Mouse (Mus musculus) embryonic facial prominence, embryonic 10.5 days (tissue): ENCODE measurements around the gene 0610040J01Rik. TPM values are rescaled to one million over a fixed set of nuclear protein-coding genes. Genes with fewer than 3 reads are reported as not detected.

ENCODE experiments used
- DNase-seq: peaks from one replicate; pipeline ENCODE4 v3.0.0-alpha.2; 2017; ENCODE audit warnings: low spot score
- H3K27ac ChIP-seq: fragments of 300-500 bp; sonication (generic); replicated peaks from 2 replicates; pipeline ENCODE4 v1.5.1; 2016; ENCODE audit warnings: mild to moderate bottlenecking
- H3K27me3 ChIP-seq: fragments of 300-500 bp; sonication (generic); replicated peaks from 2 replicates; pipeline ENCODE4 v1.6.1; 2016; ENCODE audit warnings: low read depth, mild to moderate bottlenecking; ENCODE audit not compliant: poor library complexity, severe bottlenecking
- H3K36me3 ChIP-seq: fragments of 300-500 bp; sonication (generic); replicated peaks from 2 replicates; pipeline ENCODE4 v1.6.1; 2016; ENCODE audit warnings: mild to moderate bottlenecking, moderate library complexity
- H3K4me1 ChIP-seq: fragments of 300-500 bp; sonication (generic); 2 replicates; pipeline ENCODE4 v1.6.1; 2016
- H3K4me3 ChIP-seq: fragments of 300-500 bp; sonication (generic); 2 replicates; pipeline ENCODE4 v1.5.1; 2016; ENCODE audit warnings: mild to moderate bottlenecking, moderate library complexity
- H3K9me3 ChIP-seq: fragments of 300-500 bp; sonication (generic); 2 replicates; pipeline ENCODE4 v1.6.1; 2016; ENCODE audit warnings: mild to moderate bottlenecking
- WGBS: fragments of 180-500 bp; shearing (Covaris S2); methylation state at CpG from one replicate; pipeline ENCODE4 v1.1.7; 2016; 5-methylcytosine and 5-hydroxymethylcytosine counted together
- polyA plus RNA-seq: library from polyadenylated mRNA; unstranded; fragments of >200 nt; fragmentation: Nextera tagmentation; extraction: Ambion mirVana; gene quantifications from 2 replicates; pipeline ENCODE4 v1.2.1, GENCODE M21; 2016

Gene 0610040J01Rik
- 3.3 and 4.5 TPM in 2 replicates for polyA plus RNA-seq

DNA sequence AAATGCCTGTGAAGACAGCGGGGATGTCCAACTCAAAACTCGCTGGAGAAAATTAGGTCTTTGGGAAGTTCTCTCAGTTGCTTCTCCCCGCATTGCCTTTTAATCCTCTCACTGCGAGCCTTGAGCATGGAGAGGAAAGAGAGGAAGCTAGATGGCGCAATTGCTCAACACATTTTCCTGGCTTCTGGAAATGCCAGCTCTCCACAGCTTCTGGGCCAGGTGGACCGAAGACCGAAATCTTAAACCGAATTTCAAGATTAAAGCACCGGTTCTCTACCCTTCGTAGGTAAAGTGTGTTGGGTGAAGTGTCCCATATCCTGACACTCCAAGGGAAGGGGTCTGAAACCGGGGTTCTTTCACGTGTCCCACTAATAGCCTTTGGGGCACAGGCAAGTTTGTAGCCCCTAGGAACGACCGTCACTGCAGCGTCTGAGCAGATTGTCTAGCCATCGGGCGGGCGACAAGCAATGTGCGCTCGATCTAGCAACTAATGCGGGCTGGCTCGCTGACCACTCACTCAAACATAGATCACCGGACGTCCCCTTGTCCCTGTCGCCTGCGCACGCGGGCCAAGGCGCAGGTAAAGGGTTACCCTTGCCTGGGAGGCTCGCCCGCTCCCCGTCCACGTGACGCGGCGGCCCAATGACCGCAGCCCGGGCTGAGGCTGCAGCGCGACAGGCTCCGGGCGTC, at the start of gene 0610040J01Rik:
Gene 0610040J01Rik, plus strand, starts transcription at position 545 of the 690 bp plus-strand sequence.
- Histone ChIP-seq H3K36me3 (no peaks in the 10 kb centered on the region), H3K4me1 (peaks cover 9% of the 10 kb centered on the region), H3K27ac (peak within 1 kb of the TSS; percentile 69), H3K4me3 (peak within 1 kb of the TSS; percentile 69), H3K9me3 (0 out of 2 replicates have a peak, but pooled peaks cover 3% of the 10 kb centered on the region), H3K27me3 (peaks cover 26% of the 10 kb centered on the region)
- DNase-seq = peak; percentile 80
- 3% methylated on average over 42 of the region's 42 CpGs for WGBS

DNA sequence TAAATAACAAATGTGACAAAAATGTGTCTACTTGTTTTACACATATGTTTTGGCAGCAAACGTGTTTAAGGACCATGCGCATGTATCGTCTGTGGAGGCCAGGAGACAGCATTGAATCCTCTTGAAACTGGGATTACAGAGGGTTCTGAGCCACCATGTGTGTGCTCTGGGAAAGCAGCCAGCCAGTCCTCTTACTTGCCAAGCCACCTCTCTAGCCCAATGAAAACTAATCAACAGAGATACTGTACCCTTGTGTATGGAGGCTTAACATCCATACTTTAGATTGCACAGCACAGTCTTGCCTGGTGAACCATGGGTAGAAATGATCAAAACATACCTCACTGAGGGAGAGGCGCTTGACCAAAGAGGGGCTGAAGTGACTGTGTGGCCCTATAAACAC, 46.3 kb upstream of the 0610040J01Rik start:
- Histone ChIP-seq H3K4me1 (no peaks in the 10 kb centered on the region), H3K27ac (no peak overlapping the region), H3K9me3 (no peaks in the 10 kb centered on the region), H3K4me3 (no peak overlapping the region), H3K36me3 (no peaks in the 10 kb centered on the region), H3K27me3 (no peaks in the 10 kb centered on the region)
- DNase-seq = no peak
- WGBS = 92% methylated on average over 4 of the region's 4 CpGs

GRCm38 (mm10) chr5:63766715-63767114, 45.4 kb upstream of the 0610040J01Rik start:
- 45% methylated on average over 6 of the region's 6 CpGs for WGBS
- Histone ChIP-seq H3K4me3 (no peak overlapping the region), H3K27ac (no peak overlapping the region), H3K4me1 (no peaks in the 10 kb centered on the region), H3K9me3 (no peaks in the 10 kb centered on the region), H3K36me3 (no peaks in the 10 kb centered on the region), H3K27me3 (no peaks in the 10 kb centered on the region)
- peak; percentile 57 for DNase-seq

GRCm38 (mm10) chr5:63767464-63767863, 44.7 kb upstream of the 0610040J01Rik start:
- Histone ChIP-seq H3K4me3 (no peak overlapping the region), H3K27ac (no peak overlapping the region), H3K36me3 (no peaks in the 10 kb centered on the region), H3K9me3 (no peaks in the 10 kb centered on the region), H3K27me3 (no peaks in the 10 kb centered on the region), H3K4me1 (no peaks in the 10 kb centered on the region)
- 81% methylated on average over 8 of the region's 8 CpGs for whole genome bisulfite sequencing
- DNase-seq = no peak

GRCm38 (mm10) chr5:63768220-63768619, 43.9 kb upstream of the 0610040J01Rik start:
- no peaks in the 10 kb centered on the region for H3K36me3 ChIP-seq
- no peak for DNase-seq
- H3K27me3 ChIP-seq = no peaks in the 10 kb centered on the region
- no peak overlapping the region for H3K27ac ChIP-seq
- 85% methylated on average over 4 of the region's 4 CpGs for WGBS
- H3K9me3 ChIP-seq = no peaks in the 10 kb centered on the region
- no peaks in the 10 kb centered on the region for H3K4me1 ChIP-seq
- H3K4me3 ChIP-seq = no peak overlapping the region

GRCm38 (mm10) chr5:63772971-63773370, 39.2 kb upstream of the 0610040J01Rik start:
- DNase-seq = no peak
- 71% methylated on average over 2 of the region's 2 CpGs for WGBS
- H3K9me3 ChIP-seq = no peaks in the 10 kb centered on the region
- H3K36me3 ChIP-seq = no peaks in the 10 kb centered on the region
- H3K4me1 ChIP-seq = no peaks in the 10 kb centered on the region
- no peak overlapping the region for H3K4me3 ChIP-seq
- H3K27me3 ChIP-seq = no peaks in the 10 kb centered on the region
- no peak overlapping the region for H3K27ac ChIP-seq

GRCm38 (mm10) chr5:63773603-63774002, 38.6 kb upstream of the 0610040J01Rik start:
- DNase-seq = no peak
- H3K4me3 ChIP-seq = no peak overlapping the region
- no peaks in the 10 kb centered on the region for H3K36me3 ChIP-seq
- H3K4me1 ChIP-seq = no peaks in the 10 kb centered on the region
- 75% methylated on average over 1 of the region's 1 CpGs for WGBS
- H3K9me3 ChIP-seq = no peaks in the 10 kb centered on the region
- no peak overlapping the region for H3K27ac ChIP-seq
- no peaks in the 10 kb centered on the region for H3K27me3 ChIP-seq

DNA sequence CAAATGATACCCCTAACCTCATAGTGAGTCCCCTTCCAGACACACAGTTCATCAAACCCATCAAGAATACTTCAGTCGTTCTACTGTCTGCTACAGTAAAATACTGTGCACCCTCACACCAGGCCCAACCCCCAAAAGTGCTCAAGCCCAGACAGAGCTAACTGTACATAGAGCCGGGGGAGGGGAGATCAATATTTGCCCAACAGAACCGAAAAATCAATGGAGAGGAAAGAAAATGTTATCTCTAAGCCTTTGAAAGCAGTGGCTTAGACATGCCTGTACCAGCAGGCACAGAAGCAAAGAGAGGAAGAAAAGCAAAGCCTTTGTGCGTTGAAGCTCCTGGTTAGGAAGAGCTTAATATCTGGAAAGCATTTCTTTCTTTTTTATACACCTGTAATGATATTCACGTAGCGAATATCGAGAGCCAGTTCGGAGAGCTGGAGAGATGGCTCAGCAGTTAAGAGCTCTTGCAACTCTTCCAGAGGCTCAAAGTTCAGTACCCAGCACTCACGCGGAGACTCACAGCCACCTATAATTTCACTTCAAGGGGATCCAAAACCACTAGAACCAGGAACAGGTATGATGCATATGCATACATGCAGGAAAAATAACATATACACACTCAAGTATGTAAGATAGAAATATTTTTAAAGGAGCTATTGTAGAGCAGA, 23.9 kb upstream of the 0610040J01Rik start:
- H3K27ac ChIP-seq = no peak overlapping the region
- H3K27me3 ChIP-seq = no peaks in the 10 kb centered on the region
- no peak overlapping the region for H3K4me3 ChIP-seq
- DNase-seq = no peak
- no peaks in the 10 kb centered on the region for H3K4me1 ChIP-seq
- H3K9me3 ChIP-seq = no peaks in the 10 kb centered on the region
- H3K36me3 ChIP-seq = no peaks in the 10 kb centered on the region
- WGBS = 89% methylated on average over 10 of the region's 10 CpGs

- no peaks in the 10 kb centered on the region for H3K9me3 ChIP-seq
- WGBS = under 1% methylated on average over 26 of the region's 26 CpGs
- DNase-seq = no peak
- peak overlapping the region; percentile 69 for H3K27ac ChIP-seq
- no peaks in the 10 kb centered on the region for H3K36me3 ChIP-seq
- H3K4me1 ChIP-seq = peaks cover 9% of the 10 kb centered on the region
- H3K4me3 ChIP-seq = peak overlapping the region; percentile 69
- peaks cover 26% of the 10 kb centered on the region for H3K27me3 ChIP-seq
Observed at GRCm38 (mm10) chr5:63812509-63812865, 324 bp downstream of the 0610040J01Rik start.

GRCm38 (mm10) chr5:63816643-63817042, 4.5 kb downstream of the 0610040J01Rik start:
- Histone ChIP-seq H3K27ac (no peak overlapping the region), H3K4me1 (peaks cover 9% of the 10 kb centered on the region), H3K4me3 (no peak overlapping the region), H3K27me3 (peaks cover 26% of the 10 kb centered on the region), H3K36me3 (no peaks in the 10 kb centered on the region), H3K9me3 (no peaks in the 10 kb centered on the region)
- DNase-seq = no peak
- WGBS = 89% methylated on average over 7 of the region's 7 CpGs

- no peak for DNase-seq
- Histone ChIP-seq H3K36me3 (no peaks in the 10 kb centered on the region), H3K4me1 (peaks cover 8% of the 10 kb centered on the region), H3K27ac (no peak overlapping the region), H3K4me3 (no peak overlapping the region), H3K27me3 (peaks cover 21% of the 10 kb centered on the region), H3K9me3 (no peaks in the 10 kb centered on the region)
- 87% methylated on average over 5 of the region's 5 CpGs for WGBS
Observed at GRCm38 (mm10) chr5:63817270-63817669, 5.1 kb downstream of the 0610040J01Rik start.

GRCm38 (mm10) chr5:63818975-63819374, 6.8 kb downstream of the 0610040J01Rik start:
- Histone ChIP-seq H3K4me3 (no peak overlapping the region), H3K27me3 (peaks cover 4% of the 10 kb centered on the region), H3K27ac (no peak overlapping the region), H3K9me3 (no peaks in the 10 kb centered on the region), H3K4me1 (peaks cover 5% of the 10 kb centered on the region; the same call in 1 of the 2 replicates), H3K36me3 (no peaks in the 10 kb centered on the region)
- DNase-seq = no peak
- WGBS = 72% methylated on average over 4 of the region's 4 CpGs

GRCm38 (mm10) chr5:63819519-63819918, 7.4 kb downstream of the 0610040J01Rik start:
- H3K4me3 ChIP-seq = no peak overlapping the region
- H3K9me3 ChIP-seq = no peaks in the 10 kb centered on the region
- no peaks in the 10 kb centered on the region; the same call in 1 of the 2 replicates for H3K27me3 ChIP-seq
- H3K4me1 ChIP-seq = peaks cover 6% of the 10 kb centered on the region; the same call in 1 of the 2 replicates
- DNase-seq = no peak
- no peak overlapping the region for H3K27ac ChIP-seq
- WGBS = 86% methylated on average over 6 of the region's 6 CpGs
- no peaks in the 10 kb centered on the region for H3K36me3 ChIP-seq
